Mouse (Mus musculus) naive thymus-derived CD4-positive, alpha-beta T cell, adult 2 months (primary cell): ENCODE data around the gene Gm6588.
A peak's percentile ranks its signal among the peaks of the same experiment; 100 is the strongest.

Experiments used
- DNase-seq: peaks from one replicate; pipeline ENCODE4 v3.0.0-alpha.2; 2011; ENCODE audit warnings: low read depth

Gene Gm6588

GRCm38 (mm10) chr5:112470144-112470543 is 20.9 kb downstream of the Gm6588 start:
- DNase-seq = peak; percentile 37

- DNase-seq = no peak
Observed at GRCm38 (mm10) chr5:112473453-112473852, 24.2 kb downstream of the Gm6588 start.

- no peak for DNase-seq
Observed at GRCm38 (mm10) chr5:112481946-112482410, 32.8 kb downstream of the Gm6588 start.

- no peak for DNase-seq
Observed at GRCm38 (mm10) chr5:112482551-112482950, 33.3 kb downstream of the Gm6588 start.

GRCm38 (mm10) chr5:112483030-112483429 is 33.8 kb downstream of the Gm6588 start:
- peak; percentile 21 for DNase-seq

- no peak for DNase-seq
Observed at GRCm38 (mm10) chr5:112484924-112485715, 35.9 kb downstream of the Gm6588 start.

GRCm38 (mm10) chr5:112486415-112486814 is 37.2 kb downstream of the Gm6588 start:
- DNase-seq = no peak

- DNase-seq = no peak
Observed at GRCm38 (mm10) chr5:112487504-112487903, 38.3 kb downstream of the Gm6588 start.

GRCm38 (mm10) chr5:112488101-112488776 is 39.0 kb downstream of the Gm6588 start:
- peak; percentile 9 for DNase-seq

- no peak for DNase-seq
Observed at GRCm38 (mm10) chr5:112491489-112491888, 42.3 kb downstream of the Gm6588 start.

GRCm38 (mm10) chr5:112493492-112493891 is 44.3 kb downstream of the Gm6588 start:
- DNase-seq = no peak

- no peak for DNase-seq
Observed at GRCm38 (mm10) chr5:112496753-112497369, 47.6 kb downstream of the Gm6588 start.

- DNase-seq = no peak
Observed at GRCm38 (mm10) chr5:112498921-112499917, 50.0 kb downstream of the Gm6588 start.

GRCm38 (mm10) chr5:112499918-112500682 is 50.9 kb downstream of the Gm6588 start:
- no peak for DNase-seq
